Mouse (Mus musculus): ENCODE data around the gene Sohlh1. TPM values are rescaled to one million over a fixed set of nuclear protein-coding genes. Genes with fewer than 3 reads are reported as not detected.

Sohlh1 gene
- polyA plus RNA-seq (2012; rRNA removed) = 0.08 TPM in 1 of 2 replicates, not detected in the other

- 76% methylated on average over 13 of the region's 16 CpGs for whole genome bisulfite sequencing
- Histone ChIP-seq H3K27me3 (ENCODE audit: control insufficient read depth, insufficient read depth, low read length) (no peaks in the 10 kb centered on the region), H3K27ac (ENCODE audit: insufficient read depth, low read length) (no peak within 1 kb of the TSS), H3K4me1 (ENCODE audit: control insufficient read depth, insufficient read depth, low read length) (0 out of 2 replicates have a peak, but pooled peaks cover 6% of the 10 kb centered on the region), H3K4me3 (replicated peaks; ENCODE audit: insufficient read depth, low read depth, low read length) (no peak within 1 kb of the TSS)
- no peak for TF ChIP-seq POLR2A (IDR thresholded peaks at IDR 0.05; ENCODE audit: borderline replicate concordance, insufficient read depth, low read length)
- TF ChIP-seq CTCF (IDR thresholded peaks at IDR 0.05; ENCODE audit: borderline replicate concordance, insufficient read depth, low read depth, low read length) = no peak
- DNase-seq = no peak
Measured at GRCm38 (mm10) chr2:25847226-25847625, at the start of gene Sohlh1. Sohlh1 (minus strand) TSS chr2:25847248.

- TF ChIP-seq POLR2A (IDR thresholded peaks at IDR 0.05; ENCODE audit: borderline replicate concordance, insufficient read depth, low read length) (no peak), CTCF (IDR thresholded peaks at IDR 0.05; ENCODE audit: borderline replicate concordance, insufficient read depth, low read depth, low read length) (peak; percentile 53; the same call in 1 of the 2 replicates)
- DNase-seq = peak; percentile 74 to 79
- WGBS = 19% methylated on average over 7 of the region's 7 CpGs
- Histone ChIP-seq H3K27ac (ENCODE audit: insufficient read depth, low read length) (peak overlapping the region; percentile 16; the same call in 1 of the 2 replicates), H3K4me3 (replicated peaks; ENCODE audit: insufficient read depth, low read depth, low read length) (no peak overlapping the region), H3K27me3 (ENCODE audit: control insufficient read depth, insufficient read depth, low read length) (no peaks in the 10 kb centered on the region), H3K4me1 (ENCODE audit: control insufficient read depth, insufficient read depth, low read length) (peaks cover 48% of the 10 kb centered on the region)
Measured at GRCm38 (mm10) chr2:25892440-25892839, 45.4 kb upstream of the Sohlh1 start.

GRCm38 (mm10) chr2:25888144-25888543, 41.1 kb upstream of the Sohlh1 start:
- no peak for TF ChIP-seq CTCF (IDR thresholded peaks at IDR 0.05; ENCODE audit: borderline replicate concordance, insufficient read depth, low read depth, low read length)
- TF ChIP-seq POLR2A (IDR thresholded peaks at IDR 0.05; ENCODE audit: borderline replicate concordance, insufficient read depth, low read length) = no peak
- DNase-seq = no peak
- 66% methylated on average over 5 of the region's 5 CpGs for WGBS
- H3K4me1 ChIP-seq (ENCODE audit: control insufficient read depth, insufficient read depth, low read length) = peaks cover 81% of the 10 kb centered on the region
- no peaks in the 10 kb centered on the region for H3K27me3 ChIP-seq (ENCODE audit: control insufficient read depth, insufficient read depth, low read length)
- no peak overlapping the region for H3K4me3 ChIP-seq (replicated peaks; ENCODE audit: insufficient read depth, low read depth, low read length)
- H3K27ac ChIP-seq (ENCODE audit: insufficient read depth, low read length) = no peak overlapping the region

- WGBS = 48% methylated on average over 8 of the region's 8 CpGs
- TF ChIP-seq CTCF (IDR thresholded peaks at IDR 0.05; ENCODE audit: borderline replicate concordance, insufficient read depth, low read depth, low read length) (no peak), POLR2A (IDR thresholded peaks at IDR 0.05; ENCODE audit: borderline replicate concordance, insufficient read depth, low read length) (no peak)
- no peak for DNase-seq
- peaks cover 80% of the 10 kb centered on the region for H3K4me1 ChIP-seq (ENCODE audit: control insufficient read depth, insufficient read depth, low read length)
- H3K4me3 ChIP-seq (replicated peaks; ENCODE audit: insufficient read depth, low read depth, low read length) = no peak overlapping the region
- H3K27me3 ChIP-seq (ENCODE audit: control insufficient read depth, insufficient read depth, low read length) = no peaks in the 10 kb centered on the region
- H3K27ac ChIP-seq (ENCODE audit: insufficient read depth, low read length) = no peak overlapping the region; the same call in 1 of the 2 replicates
Measured at GRCm38 (mm10) chr2:25887226-25887625, 40.2 kb upstream of the Sohlh1 start.

GRCm38 (mm10) chr2:25884756-25885155, 37.7 kb upstream of the Sohlh1 start:
- peaks cover 85% of the 10 kb centered on the region for H3K4me1 ChIP-seq (ENCODE audit: control insufficient read depth, insufficient read depth, low read length)
- WGBS = 21% methylated on average over 3 of the region's 3 CpGs
- peak in 1 of 2 experiments; percentile 63 for DNase-seq

GRCm38 (mm10) chr2:25882276-25882675, 35.2 kb upstream of the Sohlh1 start:
- Histone ChIP-seq H3K4me1 (ENCODE audit: control insufficient read depth, insufficient read depth, low read length) (peaks cover 76% of the 10 kb centered on the region), H3K27me3 (ENCODE audit: control insufficient read depth, insufficient read depth, low read length) (no peaks in the 10 kb centered on the region), H3K27ac (ENCODE audit: insufficient read depth, low read length) (no peak overlapping the region), H3K4me3 (replicated peaks; ENCODE audit: insufficient read depth, low read depth, low read length) (no peak overlapping the region)
- WGBS = 44% methylated on average over 1 of the region's 1 CpGs
- DNase-seq = no peak
- TF ChIP-seq CTCF (IDR thresholded peaks at IDR 0.05; ENCODE audit: borderline replicate concordance, insufficient read depth, low read depth, low read length) (no peak), POLR2A (IDR thresholded peaks at IDR 0.05; ENCODE audit: borderline replicate concordance, insufficient read depth, low read length) (no peak)

More at GRCm38 (mm10) chr2:25884756-25885155, 37.7 kb upstream of the Sohlh1 start:
- TF ChIP-seq CTCF (IDR thresholded peaks at IDR 0.05; ENCODE audit: borderline replicate concordance, insufficient read depth, low read depth, low read length) (no peak), POLR2A (IDR thresholded peaks at IDR 0.05; ENCODE audit: borderline replicate concordance, insufficient read depth, low read length) (no peak)
- Histone ChIP-seq H3K27me3 (ENCODE audit: control insufficient read depth, insufficient read depth, low read length) (no peaks in the 10 kb centered on the region), H3K27ac (ENCODE audit: insufficient read depth, low read length) (no peak overlapping the region), H3K4me3 (replicated peaks; ENCODE audit: insufficient read depth, low read depth, low read length) (no peak overlapping the region)

GRCm38 (mm10) chr2:25879061-25879460, 32.0 kb upstream of the Sohlh1 start:
- peak overlapping the region; percentile 77 for H3K4me3 ChIP-seq (replicated peaks; ENCODE audit: insufficient read depth, low read depth, low read length)
- H3K4me1 ChIP-seq (ENCODE audit: control insufficient read depth, insufficient read depth, low read length) = peaks cover 49% of the 10 kb centered on the region
- DNase-seq = peak in 1 of 2 experiments; percentile 65
- WGBS = 9% methylated on average over 4 of the region's 4 CpGs
- H3K27me3 ChIP-seq (ENCODE audit: control insufficient read depth, insufficient read depth, low read length) = no peaks in the 10 kb centered on the region
- peak overlapping the region; percentile 98 for H3K27ac ChIP-seq (ENCODE audit: insufficient read depth, low read length)
- no peak for TF ChIP-seq POLR2A (IDR thresholded peaks at IDR 0.05; ENCODE audit: borderline replicate concordance, insufficient read depth, low read length)
- TF ChIP-seq CTCF (IDR thresholded peaks at IDR 0.05; ENCODE audit: borderline replicate concordance, insufficient read depth, low read depth, low read length) = no peak

- Histone ChIP-seq H3K4me1 (ENCODE audit: control insufficient read depth, insufficient read depth, low read length) (peaks cover 45% of the 10 kb centered on the region), H3K27ac (ENCODE audit: insufficient read depth, low read length) (peak overlapping the region; percentile 98), H3K4me3 (replicated peaks; ENCODE audit: insufficient read depth, low read depth, low read length) (peak overlapping the region; percentile 77), H3K27me3 (ENCODE audit: control insufficient read depth, insufficient read depth, low read length) (no peaks in the 10 kb centered on the region)
- peak; percentile 81 to 88 for DNase-seq
- TF ChIP-seq CTCF (IDR thresholded peaks at IDR 0.05; ENCODE audit: borderline replicate concordance, insufficient read depth, low read depth, low read length) = no peak
- peak; percentile 43; the same call in 1 of the 2 replicates for TF ChIP-seq POLR2A (IDR thresholded peaks at IDR 0.05; ENCODE audit: borderline replicate concordance, insufficient read depth, low read length)
- 0% methylated on average over 2 of the region's 2 CpGs for WGBS
Measured at GRCm38 (mm10) chr2:25878516-25878915, 31.5 kb upstream of the Sohlh1 start.

Measured in cerebellum, adult 2 months (tissue).